Mouse (Mus musculus): Measurements from ENCODE around the gene Krt14. TPM values are rescaled to one million over a fixed set of nuclear protein-coding genes. Genes with fewer than 3 reads are reported as not detected.

Krt14 gene
- total RNA-seq, 2 experiments from 2014 or later, result not detected

GRCm38 (mm10) chr11:100198666-100199065 lies 8.7 kb downstream of the Krt14 start:
- intact Hi-C loops (cut with DNase I), result no loop called here
- DNase-seq (ENCODE audit: extremely low spot score in 1 of 2, low spot score in 2 of 2), result peak; percentile 44 to 55
- no peak for TF ChIP-seq CTCF (IDR thresholded peaks at IDR 0.05)
- no peak overlapping the region for H3K27ac ChIP-seq
- H3K4me3 ChIP-seq, result no peak overlapping the region

DNA sequence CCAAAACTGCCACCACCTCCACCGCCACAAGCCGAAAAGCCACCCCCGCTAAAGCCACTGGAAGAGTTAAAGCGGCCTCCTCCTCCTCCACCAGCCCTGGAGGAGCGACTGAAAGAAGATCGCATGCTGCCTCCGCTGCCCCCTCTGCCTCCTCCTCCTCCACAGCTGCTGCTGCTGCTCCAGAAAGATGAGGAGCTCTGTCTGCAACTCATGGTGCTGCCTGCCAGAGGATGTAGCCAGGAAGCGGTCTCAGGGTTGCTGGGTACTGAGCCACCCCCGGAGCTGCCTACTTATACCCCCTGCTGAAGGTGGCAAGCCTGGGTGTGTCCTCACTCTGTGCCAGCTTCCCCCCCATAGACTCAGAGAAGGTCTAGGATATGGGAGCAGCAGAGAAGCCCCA lies 14.4 kb downstream of the Krt14 start, which contains the start of gene Krt9:
TSS of gene Krt9 (minus strand) at position 255 of the 400 bp plus-strand sequence.
- Histone ChIP-seq H3K4me3 (no peak within 1 kb of the TSS), H3K27ac (peak within 1 kb of the TSS; percentile 59)
- peak; percentile 48 to 52 for DNase-seq (ENCODE audit: extremely low spot score in 1 of 2, low spot score in 2 of 2)
- intact Hi-C loops (cut with DNase I), result no loop called here
- TF ChIP-seq CTCF (IDR thresholded peaks at IDR 0.05), result no peak

DNA sequence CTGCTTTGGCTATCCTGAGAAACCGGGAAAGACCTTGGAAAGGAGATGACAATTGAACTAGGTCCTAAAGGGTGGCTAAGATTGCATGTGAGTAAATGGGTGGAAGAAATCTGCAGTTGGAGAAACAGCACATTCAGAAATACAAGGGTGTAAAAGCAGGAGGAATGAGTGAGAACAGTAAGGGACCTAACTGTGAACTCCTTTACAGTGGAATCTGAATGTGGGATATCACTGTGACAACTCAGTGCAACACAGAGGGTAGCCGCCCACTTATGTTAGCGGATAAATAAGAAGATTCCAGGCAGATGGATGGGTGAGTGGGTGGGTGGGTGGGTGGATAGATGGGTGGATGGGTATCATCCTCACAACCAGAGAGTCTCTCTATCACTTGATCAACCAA lies 15.5 kb downstream of the Krt14 start:
- no peak overlapping the region for H3K4me3 ChIP-seq
- intact Hi-C loops (cut with DNase I), result no loop called here
- no peak overlapping the region for H3K27ac ChIP-seq
- no peak for TF ChIP-seq CTCF (IDR thresholded peaks at IDR 0.05)
- no peak for DNase-seq (ENCODE audit: extremely low spot score in 1 of 2, low spot score in 2 of 2)

DNA sequence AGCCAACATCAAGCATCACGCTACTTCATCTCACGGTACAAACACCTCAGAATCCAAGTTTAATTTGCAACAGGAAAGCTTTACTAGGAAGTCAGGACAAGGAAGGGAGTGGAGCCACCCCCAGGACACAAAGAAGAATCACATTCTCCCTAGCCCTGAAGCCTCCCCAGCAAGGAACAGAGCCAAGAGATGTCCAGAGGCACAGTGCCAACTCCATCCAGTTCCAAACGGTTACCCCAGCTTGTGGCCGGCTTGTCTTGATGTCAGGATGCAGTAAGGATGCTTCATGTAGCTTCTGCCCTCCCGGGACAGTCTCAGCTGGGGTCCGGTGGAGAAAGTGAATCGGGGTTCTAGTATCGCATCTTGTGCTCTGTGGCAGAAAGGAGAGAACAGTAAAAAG lies 20.6 kb downstream of the Krt14 start:
- Histone ChIP-seq H3K4me3 (no peak overlapping the region), H3K27ac (no peak overlapping the region)
- DNase-seq (ENCODE audit: extremely low spot score in 1 of 2, low spot score in 2 of 2), result no peak
- intact Hi-C loops (cut with DNase I), result no loop called here
- TF ChIP-seq CTCF (IDR thresholded peaks at IDR 0.05), result no peak

DNA sequence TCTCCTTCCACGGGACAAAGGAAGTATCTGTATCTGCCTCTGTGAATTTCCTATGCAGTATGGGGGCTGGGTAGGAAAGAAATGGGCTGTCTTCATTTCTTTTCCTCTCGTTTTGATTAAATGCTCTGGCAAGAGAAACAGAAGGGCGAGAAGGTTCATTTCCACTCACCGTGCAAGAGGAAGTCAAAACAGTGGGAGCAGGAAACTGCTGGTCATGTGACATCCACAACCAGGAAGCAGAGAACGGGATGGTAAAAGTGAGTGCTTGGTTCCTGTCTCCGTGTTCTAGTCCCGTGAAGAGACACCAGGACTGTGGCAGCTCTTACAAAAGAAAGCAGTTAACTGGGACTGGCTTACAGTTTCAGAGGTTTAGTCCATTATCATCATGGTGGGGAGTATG lies 25.6 kb downstream of the Krt14 start:
- Histone ChIP-seq H3K27ac (no peak overlapping the region), H3K4me3 (no peak overlapping the region)
- no peak for TF ChIP-seq CTCF (IDR thresholded peaks at IDR 0.05)
- no peak for DNase-seq (ENCODE audit: extremely low spot score in 1 of 2, low spot score in 2 of 2)
- intact Hi-C loops (cut with DNase I), result no loop called here

DNA sequence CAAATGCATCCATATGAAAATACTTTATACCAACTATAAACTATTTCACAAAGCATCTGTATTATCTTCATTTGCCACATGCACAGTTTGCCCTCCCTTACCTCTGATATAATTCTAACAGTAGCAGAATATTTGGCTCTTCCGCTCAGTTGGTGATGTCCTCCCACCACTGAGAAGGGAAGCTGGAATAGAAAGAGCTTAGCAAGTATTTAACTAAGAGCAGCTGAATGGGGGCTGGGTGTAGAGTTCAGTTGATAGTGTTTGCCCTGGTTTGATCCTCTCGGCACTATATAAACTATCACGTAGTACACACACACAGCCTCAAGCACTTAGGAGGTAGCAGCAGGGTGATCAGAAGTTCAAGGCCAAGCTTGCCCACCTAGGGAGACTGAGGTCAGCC lies 28.1 kb downstream of the Krt14 start:
- H3K27ac ChIP-seq, result no peak overlapping the region
- intact Hi-C loops (cut with DNase I), result no loop called here
- TF ChIP-seq CTCF (IDR thresholded peaks at IDR 0.05), result no peak
- no peak overlapping the region for H3K4me3 ChIP-seq
- DNase-seq (ENCODE audit: extremely low spot score in 1 of 2, low spot score in 2 of 2), result no peak

- peak in 1 of 2 experiments; percentile 15 for DNase-seq (ENCODE audit: extremely low spot score in 1 of 2, low spot score in 2 of 2)
- no peak overlapping the region for H3K27ac ChIP-seq
- no peak for TF ChIP-seq CTCF (IDR thresholded peaks at IDR 0.05)
- no peak overlapping the region for H3K4me3 ChIP-seq
- intact Hi-C loops (cut with DNase I), result no loop called here
Measured at GRCm38 (mm10) chr11:100178307-100178706, 29.0 kb downstream of the Krt14 start.

GRCm38 (mm10) chr11:100176791-100177190 lies 30.6 kb downstream of the Krt14 start:
- H3K27ac ChIP-seq, result no peak overlapping the region
- no peak overlapping the region for H3K4me3 ChIP-seq
- TF ChIP-seq CTCF (IDR thresholded peaks at IDR 0.05), result no peak
- intact Hi-C loops (cut with DNase I), result no loop called here
- no peak for DNase-seq (ENCODE audit: extremely low spot score in 1 of 2, low spot score in 2 of 2)

DNA sequence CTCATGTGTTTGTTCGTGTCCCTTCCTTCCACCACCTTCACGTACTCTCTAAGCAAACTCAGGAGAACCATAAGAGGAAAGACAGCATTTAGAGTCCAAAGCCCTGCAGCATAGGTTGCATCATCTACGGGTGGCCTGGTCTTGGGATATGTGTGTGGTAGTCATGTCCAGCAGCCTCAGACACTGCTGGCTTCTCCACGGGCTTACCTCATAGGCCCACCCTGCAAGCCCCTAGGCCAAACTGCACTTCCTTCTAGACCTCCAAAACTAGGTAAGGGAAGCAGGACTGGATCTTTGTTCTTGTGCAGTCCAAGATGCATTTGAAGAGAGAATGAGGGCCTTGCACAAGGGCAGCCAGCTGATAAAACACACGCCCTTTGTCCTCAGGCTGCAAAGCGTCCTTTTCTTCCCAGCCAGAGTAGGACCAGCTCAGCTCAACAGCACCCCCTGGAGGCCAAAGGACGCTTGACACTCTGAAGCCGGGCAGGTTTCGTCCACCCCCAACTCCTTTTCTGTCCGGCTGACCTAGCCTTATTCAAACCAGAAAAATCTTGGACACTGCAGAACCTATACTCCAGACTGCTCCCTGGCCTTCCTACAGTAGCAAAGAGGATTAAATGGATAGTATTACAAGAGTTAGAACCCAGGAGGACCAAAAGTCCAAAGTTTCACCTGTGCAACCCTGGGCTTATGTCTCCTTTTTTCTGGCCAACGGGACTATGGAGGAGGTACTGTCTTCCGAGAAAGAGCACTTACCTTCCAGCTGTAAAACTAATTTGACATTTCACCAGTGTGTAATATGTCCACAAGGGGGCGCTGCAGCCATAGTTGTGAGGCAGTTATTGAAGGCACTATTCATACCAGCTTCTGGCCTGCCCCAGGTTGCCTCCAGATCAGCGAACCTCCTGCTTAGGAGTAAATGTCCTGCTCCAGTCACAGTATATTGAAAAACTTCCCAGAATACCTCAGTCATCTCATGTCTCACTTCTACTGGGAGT lies 38.3 kb downstream of the Krt14 start:
- intact Hi-C loops (cut with DNase I), result loop anchor here (1.0 to 5.0 kb wide), 6 partner anchors 113 to 792 kb away; no protein-coding TSS in a partner anchor
- Histone ChIP-seq H3K4me3 (no peak overlapping the region), H3K27ac (no peak overlapping the region)
- DNase-seq (ENCODE audit: extremely low spot score in 1 of 2, low spot score in 2 of 2), result peak; percentile 71 to 77
- peak; percentile 60 for TF ChIP-seq CTCF (IDR thresholded peaks at IDR 0.05)

DNA sequence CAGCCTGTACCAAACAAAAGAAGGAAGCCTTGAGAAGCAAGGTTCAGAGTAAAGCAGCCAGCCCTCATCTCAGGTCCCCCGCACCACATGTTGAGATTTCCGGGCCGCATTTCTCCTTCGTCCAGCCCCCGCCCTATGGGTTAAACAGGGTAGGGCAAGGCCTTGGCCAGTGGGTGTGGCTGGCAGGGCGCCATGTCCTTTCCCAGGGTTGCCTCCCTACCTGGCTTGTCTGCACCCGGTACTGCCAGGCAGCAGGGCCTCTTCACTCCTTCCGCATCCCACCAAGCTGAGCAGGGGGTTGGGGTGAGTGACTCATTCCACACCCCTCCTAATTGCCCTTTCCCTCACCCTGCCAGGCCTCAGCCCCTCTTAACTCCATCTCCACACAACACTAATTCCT lies 39.3 kb downstream of the Krt14 start:
- peak in 1 of 2 experiments; percentile 10 for DNase-seq (ENCODE audit: extremely low spot score in 1 of 2, low spot score in 2 of 2)
- Histone ChIP-seq H3K4me3 (no peak overlapping the region), H3K27ac (no peak overlapping the region)
- TF ChIP-seq CTCF (IDR thresholded peaks at IDR 0.05), result no peak
- intact Hi-C loops (cut with DNase I), result loop anchor here (2.0 to 5.0 kb wide), 3 partner anchors 163 to 791 kb away; no protein-coding TSS in a partner anchor

GRCm38 (mm10) chr11:100164392-100164791 lies 43.0 kb downstream of the Krt14 start:
- no peak overlapping the region for H3K27ac ChIP-seq
- no peak for TF ChIP-seq CTCF (IDR thresholded peaks at IDR 0.05)
- intact Hi-C loops (cut with DNase I), result no loop called here
- DNase-seq (ENCODE audit: extremely low spot score in 1 of 2, low spot score in 2 of 2), result no peak
- H3K4me3 ChIP-seq, result no peak overlapping the region

DNA sequence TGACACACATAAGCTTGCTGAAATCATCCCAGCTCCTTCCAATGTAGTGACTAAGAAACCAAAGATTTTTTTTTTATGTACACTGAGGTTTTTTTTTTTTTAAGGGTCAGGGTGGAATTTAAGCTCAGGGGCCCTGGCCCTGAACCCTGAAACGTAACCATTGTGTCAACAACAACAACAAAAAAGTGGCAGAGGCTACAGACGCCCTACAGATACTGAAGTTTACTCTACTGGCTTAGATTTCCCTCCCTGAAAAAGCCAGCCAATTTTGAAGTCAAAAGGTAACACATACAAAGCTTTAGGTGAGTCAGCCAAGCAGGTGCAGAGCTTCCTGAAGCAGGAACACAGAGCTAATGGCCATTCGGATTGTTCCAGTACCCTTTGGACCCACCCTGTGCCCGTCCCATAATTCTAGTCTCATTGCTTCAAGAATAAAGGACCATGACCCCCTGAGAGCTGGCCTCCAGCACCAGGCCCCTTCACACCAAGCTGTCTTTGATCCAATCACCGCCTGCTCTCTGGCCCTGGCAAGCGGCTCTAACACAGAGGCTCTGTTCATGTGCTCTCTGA lies 49.4 kb downstream of the Krt14 start:
- TF ChIP-seq CTCF (IDR thresholded peaks at IDR 0.05), result no peak
- Histone ChIP-seq H3K4me3 (no peak overlapping the region), H3K27ac (no peak overlapping the region)
- intact Hi-C loops (cut with DNase I), result no loop called here
- no peak for DNase-seq (ENCODE audit: extremely low spot score in 1 of 2, low spot score in 2 of 2)
